Mouse (Mus musculus) hindbrain, embryonic 16.5 days (tissue): ENCODE data around the gene Tmem230. TPM values are rescaled to one million over a fixed set of nuclear protein-coding genes. Genes with fewer than 3 reads are reported as not detected.

ENCODE experiments used
- polyA plus RNA-seq: library from polyadenylated mRNA; unstranded; fragments of >200 nt; fragmentation: Nextera tagmentation; extraction: Ambion mirVana; gene quantifications from 2 replicates; pipeline ENCODE4 v1.2.1, GENCODE M21; 2015

Gene Tmem230
- polyA plus RNA-seq, 1 experiment from 2014 or later = 48.0 TPM

Other genes with a start within 250 kb of the Tmem230 start
- 25.2 and 34.2 TPM in 2 replicates for gene Rassf2, start 217.5 kb downstream of the Tmem230 start, polyA plus RNA-seq
- gene Slc23a2, start 102.7 kb downstream of the Tmem230 start, polyA plus RNA-seq = 40.8 and 44.5 TPM in 2 replicates
- gene Pcna, start 5.5 kb upstream of the Tmem230 start, polyA plus RNA-seq = 112 and 114 TPM in 2 replicates
- gene Cds2, start 15.3 kb upstream of the Tmem230 start, polyA plus RNA-seq = 46.2 and 46.3 TPM in 2 replicates
- gene Prokr2, start 137.6 kb upstream of the Tmem230 start, polyA plus RNA-seq = 4.0 and 4.4 TPM in 2 replicates